Mouse (Mus musculus) intestine, embryonic 14.5 days (tissue): Measurements from ENCODE around the gene Gm12166. TPM values are rescaled to one million over a fixed set of nuclear protein-coding genes. Genes with fewer than 3 reads are reported as not detected.
A peak's percentile ranks its signal among the peaks of the same experiment; 100 is the strongest.

Experiments
- ATAC-seq: fragments of 200-750 bp; cut with Nextera tagmentation; replicated peaks from 2 replicates; pipeline ENCODE4 v1.8.0; 2017; ENCODE audit warnings: low read depth, moderate number of reproducible peaks, moderate TSS enrichment, moderate library complexity; ENCODE audit not compliant: low FRiP score, low TSS enrichment
- DNase-seq: peaks from one replicate; pipeline ENCODE4 v3.0.0-alpha.2; 2018; ENCODE audit warnings: low spot score
- H3K27ac ChIP-seq: fragments of 300-500 bp; sonication (generic); 2 replicates; pipeline ENCODE4 v1.5.1; 2014; ENCODE audit warnings: low read depth, mild to moderate bottlenecking, control low read depth
- H3K27me3 ChIP-seq: fragments of 300-500 bp; sonication (generic); replicated peaks from 2 replicates; pipeline ENCODE4 v1.6.1; 2014; ENCODE audit warnings: low read length, control low read depth; ENCODE audit not compliant: control insufficient read depth, insufficient read depth
- H3K36me3 ChIP-seq: fragments of 300-500 bp; sonication (generic); 2 replicates; pipeline ENCODE4 v1.6.1; 2014; ENCODE audit warnings: low read length, control low read depth; ENCODE audit not compliant: control insufficient read depth, insufficient read depth
- H3K4me1 ChIP-seq: fragments of 300-500 bp; sonication (generic); replicated peaks from 2 replicates; pipeline ENCODE4 v1.6.1; 2014; ENCODE audit warnings: low read length, control low read depth, mixed read lengths; ENCODE audit not compliant: control insufficient read depth, insufficient read depth
- H3K4me2 ChIP-seq: fragments of 300-500 bp; sonication (generic); 2 replicates; pipeline ENCODE4 v1.6.1; 2014; ENCODE audit warnings: low read length
- H3K4me3 ChIP-seq: fragments of 300-500 bp; sonication (generic); 2 replicates; pipeline ENCODE4 v1.5.1; 2014; ENCODE audit warnings: low read depth, low read length, control low read depth, mixed read lengths
- H3K9ac ChIP-seq: fragments of 300-500 bp; sonication (generic); 2 replicates; pipeline ENCODE4 v1.6.1; 2014; ENCODE audit warnings: mild to moderate bottlenecking, low read length
- H3K9me3 ChIP-seq: fragments of 300-500 bp; sonication (generic); 2 replicates; pipeline ENCODE4 v1.6.1; 2016; ENCODE audit warnings: low read length, control low read depth; ENCODE audit not compliant: control insufficient read depth
- WGBS: fragments of 180-500 bp; shearing (Covaris S2); extraction: QIAGEN DNeasy Blood & Tissue Kit; methylation state at CpG from one replicate; pipeline ENCODE4 v1.1.7; 2014; 5-methylcytosine and 5-hydroxymethylcytosine counted together
- microRNA-seq: library from miRNA; unstranded; fragments of <30 nt; microRNA quantifications from one replicate; pipeline ENCODE4, GENCODE M21; 2016
- polyA plus RNA-seq: library from polyadenylated mRNA; unstranded; fragments of >200 nt; fragmentation: Nextera tagmentation; extraction: Ambion mirVana; gene quantifications from 2 replicates; pipeline ENCODE4 v1.2.1, GENCODE M21; 2014

Gm12166 gene
- polyA plus RNA-seq, 1 experiment from 2014 or later, result 4.1 TPM

DNA sequence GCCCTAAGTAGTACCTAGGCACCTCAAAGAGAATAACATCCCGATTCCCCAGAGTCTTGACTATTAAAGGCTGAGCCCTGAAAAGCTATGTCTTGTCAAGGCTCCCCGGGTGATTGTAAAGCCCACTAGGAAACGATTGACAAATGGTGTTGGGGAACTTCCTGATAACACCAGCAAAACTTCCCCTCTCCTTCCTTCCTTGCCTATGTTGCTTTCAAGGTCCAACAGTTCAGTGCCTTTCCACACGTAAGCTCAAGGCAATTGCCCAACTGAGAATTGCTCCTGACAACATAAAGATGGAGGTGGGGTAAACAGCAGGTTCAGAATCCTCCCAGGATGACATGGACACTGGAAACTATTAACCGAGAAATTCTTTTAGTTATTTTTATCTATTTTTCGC is 29.1 kb downstream of the Gm12166 start:
- DNase-seq (no peak), ATAC-seq (no peak)
- 81% methylated on average over 6 of the region's 6 CpGs for WGBS

GRCm38 (mm10) chr11:46021850-46022249 is 30.3 kb downstream of the Gm12166 start:
- H3K4me2 ChIP-seq, result no peak overlapping the region
- DNase-seq (no peak), ATAC-seq (no peak)
- H3K4me1 ChIP-seq, result peaks cover 4% of the 10 kb centered on the region; the same call in 1 of the 2 replicates
- H3K9me3 ChIP-seq, result no peaks in the 10 kb centered on the region
- no peaks in the 10 kb centered on the region for H3K36me3 ChIP-seq
- no peaks in the 10 kb centered on the region for H3K27me3 ChIP-seq
- H3K4me3 ChIP-seq, result no peak overlapping the region
- H3K9ac ChIP-seq, result no peak overlapping the region
- H3K27ac ChIP-seq, result no peak overlapping the region

More for the DNA sequence above, 29.1 kb downstream of the Gm12166 start:
- Histone ChIP-seq H3K36me3 (no peaks in the 10 kb centered on the region), H3K4me1 (0 out of 2 replicates have a peak, but pooled peaks cover 4% of the 10 kb centered on the region), H3K9ac (no peak overlapping the region), H3K9me3 (no peaks in the 10 kb centered on the region), H3K27me3 (no peaks in the 10 kb centered on the region), H3K27ac (no peak overlapping the region), H3K4me3 (no peak overlapping the region), H3K4me2 (no peak overlapping the region)

GRCm38 (mm10) chr11:46020246-46020645 is 31.9 kb downstream of the Gm12166 start:
- 71% methylated on average over 1 of the region's 1 CpGs for WGBS
- Histone ChIP-seq H3K4me1 (no peaks in the 10 kb centered on the region; the same call in 1 of the 2 replicates), H3K36me3 (no peaks in the 10 kb centered on the region), H3K4me2 (no peak overlapping the region), H3K4me3 (no peak overlapping the region), H3K27ac (no peak overlapping the region), H3K27me3 (no peaks in the 10 kb centered on the region), H3K9me3 (no peaks in the 10 kb centered on the region), H3K9ac (no peak overlapping the region)
- ATAC-seq (no peak), DNase-seq (no peak)

DNA sequence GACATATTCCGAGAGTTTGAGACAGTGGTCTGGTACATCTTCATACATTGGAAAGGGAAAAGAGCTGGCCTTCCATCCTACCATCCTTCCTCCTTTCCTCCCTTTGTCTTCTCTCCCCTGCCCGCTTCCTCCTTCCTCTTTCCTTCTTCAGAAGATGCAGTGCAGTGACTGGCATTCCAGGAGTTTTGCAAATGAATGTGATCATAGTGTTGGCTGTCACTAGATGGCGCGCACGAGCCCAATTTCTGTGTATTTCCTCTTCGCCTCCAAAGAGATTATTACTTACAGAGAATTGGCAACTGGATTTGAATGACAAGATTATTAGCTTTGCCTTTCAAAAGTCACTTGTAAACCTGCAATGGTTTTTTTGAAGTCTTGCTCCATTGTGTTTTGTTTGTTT is 36.1 kb downstream of the Gm12166 start:
- H3K27ac ChIP-seq, result no peak overlapping the region
- no peaks in the 10 kb centered on the region; the same call in 1 of the 2 replicates for H3K4me1 ChIP-seq
- H3K27me3 ChIP-seq, result no peaks in the 10 kb centered on the region
- H3K9me3 ChIP-seq, result no peaks in the 10 kb centered on the region
- WGBS, result 21% methylated on average over 6 of the region's 6 CpGs
- no peak overlapping the region for H3K4me2 ChIP-seq
- no peak for ATAC-seq
- peak; percentile 94 for DNase-seq
- H3K36me3 ChIP-seq, result no peaks in the 10 kb centered on the region
- no peak overlapping the region for H3K4me3 ChIP-seq
- H3K9ac ChIP-seq, result no peak overlapping the region

Small RNA genes lying within 50 kb of the gene (microRNA-seq; reads per million reads assigned to microRNA genes)
- not detected for gene Mir8100

Other genes starting within 250 kb of the Gm12166 start
- gene Clint1, start 200.3 kb downstream of the Gm12166 start, polyA plus RNA-seq, result 82.1 and 83.1 TPM in 2 replicates
- 9.2 and 9.4 TPM in 2 replicates for gene Lsm11, start 107.4 kb downstream of the Gm12166 start, polyA plus RNA-seq
- 12.2 and 14.8 TPM in 2 replicates for gene Thg1l, start 96.8 kb downstream of the Gm12166 start, polyA plus RNA-seq
- 0.09 and 0.24 TPM in 2 replicates for gene Sox30, start 72.0 kb downstream of the Gm12166 start, polyA plus RNA-seq
- 21.3 and 24.6 TPM in 2 replicates for gene Adam19, start 3.7 kb upstream of the Gm12166 start, polyA plus RNA-seq
- gene Nipal4, start 114.2 kb upstream of the Gm12166 start, polyA plus RNA-seq, result 3.5 and 4.5 TPM in 2 replicates
- gene Fndc9, start 183.2 kb upstream of the Gm12166 start, polyA plus RNA-seq, result 0.09 and 0.38 TPM in 2 replicates